Mouse (Mus musculus) fat pad, adult 2 months (tissue): ENCODE measurements around the gene Cnp.
"Not testable (repeated sequence)": the region's sequence is repeated elsewhere in the genome, so short reads cannot be mapped to it uniquely, and the experiment has no call there.

Source experiments
- DNase-seq: peaks from one replicate; pipeline ENCODE4 v3.0.0-alpha.2; 2011; ENCODE audit warnings: low read depth, low spot score; ENCODE audit errors: extremely low read depth

The Cnp gene

DNA sequence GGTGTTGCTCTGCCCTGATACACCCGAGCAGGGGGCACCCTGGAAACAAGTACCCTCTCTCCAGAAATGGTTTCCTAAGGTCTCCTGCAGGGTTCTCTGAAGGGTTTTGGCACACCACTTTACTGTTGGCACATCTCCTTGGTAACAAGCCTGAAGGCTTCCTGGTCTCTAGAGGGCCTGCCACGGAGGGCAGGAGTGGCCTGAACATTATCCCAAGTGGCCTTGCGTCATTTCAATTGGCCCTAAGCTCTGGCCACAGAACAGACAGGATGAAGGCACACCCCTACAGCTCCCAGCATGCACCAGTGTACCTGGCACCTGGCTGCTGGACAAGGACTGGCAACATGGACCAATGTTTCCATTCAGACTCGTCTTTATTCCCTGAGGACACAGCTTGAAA lies 21.9 kb upstream of the Cnp start:
- no peak for DNase-seq

DNA sequence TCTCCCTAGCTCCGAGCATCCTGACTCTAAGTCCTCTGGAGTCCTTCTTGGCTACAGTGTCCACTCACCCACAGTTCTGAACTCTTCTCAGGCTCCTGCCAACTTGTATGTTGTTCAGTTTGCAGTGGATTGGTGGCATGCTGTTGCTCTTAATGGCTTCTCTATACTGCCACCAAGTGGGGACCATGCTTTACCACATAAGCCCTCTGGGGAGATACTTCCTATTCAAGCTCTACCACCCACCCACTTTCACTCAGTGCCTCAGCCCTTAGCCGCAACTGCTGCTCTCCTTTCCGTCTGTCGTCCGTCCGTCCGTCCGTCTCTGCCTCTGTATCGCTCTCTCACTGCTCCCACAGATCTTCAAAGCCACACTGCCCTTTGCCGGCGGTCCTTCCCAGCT lies 19.1 kb upstream of the Cnp start:
- DNase-seq, result peak; percentile 61

DNA sequence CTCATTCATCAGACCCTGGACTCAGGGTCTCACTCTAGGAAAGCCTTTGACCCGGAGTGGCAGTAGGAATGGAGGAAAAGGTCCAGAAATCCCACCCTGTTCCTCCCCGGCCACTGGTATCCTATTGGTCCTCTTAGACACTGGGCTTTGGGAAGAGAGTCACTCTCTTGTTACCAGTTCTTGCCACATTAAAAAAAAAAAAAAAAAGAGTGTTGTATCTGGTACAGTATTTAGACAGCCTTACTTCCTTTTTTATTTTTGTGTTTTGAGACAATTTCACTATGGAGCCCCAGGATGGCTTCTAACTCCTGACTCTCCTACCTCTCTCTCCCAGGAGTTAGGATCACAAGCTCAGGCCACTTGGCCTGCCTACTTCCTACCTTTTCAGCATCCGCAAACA lies 17.1 kb upstream of the Cnp start:
- DNase-seq, result no peak

DNA sequence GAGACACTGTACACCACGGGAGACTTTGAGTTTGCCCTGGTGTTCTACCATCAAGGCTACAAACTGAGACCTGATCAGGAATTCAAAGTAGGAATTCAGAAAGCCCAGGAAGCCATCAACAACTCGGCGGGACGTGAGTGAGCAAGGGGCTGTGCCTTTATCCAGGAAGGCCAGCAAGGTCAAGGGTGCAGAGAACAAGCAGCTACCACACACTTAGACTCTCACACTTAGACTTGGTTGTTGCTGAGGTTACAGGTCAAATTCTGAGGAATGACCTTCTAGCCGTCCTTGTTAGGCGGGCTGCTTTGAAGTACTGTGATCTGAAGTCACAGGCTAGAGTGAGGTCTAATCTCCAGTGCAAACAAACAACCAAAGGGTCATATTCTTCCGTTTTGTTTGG lies 15.2 kb upstream of the Cnp start:
- no peak for DNase-seq

DNA sequence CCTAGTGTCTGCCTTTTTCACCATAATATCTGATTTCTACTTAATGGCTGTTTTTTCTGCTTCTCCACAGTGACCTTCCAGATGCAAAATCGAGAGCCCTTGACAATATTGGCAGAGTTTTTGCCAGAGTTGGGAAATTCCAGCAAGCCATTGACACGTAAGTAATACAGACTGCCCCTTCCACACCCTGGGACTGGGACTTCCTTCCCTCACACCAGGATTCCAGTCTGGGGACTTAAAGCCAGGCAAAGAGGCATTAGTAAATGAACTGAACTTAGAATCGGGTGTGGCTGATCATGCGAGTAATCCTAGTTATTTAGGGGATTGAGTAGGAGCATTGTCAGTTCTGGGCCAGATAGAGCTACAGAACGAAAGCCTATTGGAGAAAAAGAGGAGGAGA lies 13.0 kb upstream of the Cnp start:
- DNase-seq, result no peak

DNA sequence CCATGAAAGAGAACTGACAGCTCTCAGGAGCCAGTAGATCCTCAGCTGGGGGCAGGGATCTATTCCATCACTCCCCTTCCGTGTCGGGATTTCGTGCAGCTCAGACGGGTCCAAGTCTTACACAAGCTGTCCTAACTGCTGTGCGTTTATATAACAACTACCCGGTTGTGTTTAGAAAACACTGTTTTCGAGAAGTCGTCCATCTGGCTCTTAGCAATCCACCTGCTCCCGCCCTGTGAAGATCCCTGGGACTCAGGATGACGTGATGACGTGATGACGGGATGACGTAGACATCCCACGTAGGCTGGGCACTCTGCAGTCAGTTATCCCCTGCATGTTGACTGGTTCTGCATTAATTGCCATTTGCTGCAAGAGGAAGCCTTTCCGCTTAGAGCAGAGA lies 10.4 kb upstream of the Cnp start:
- DNase-seq, result no peak

DNA sequence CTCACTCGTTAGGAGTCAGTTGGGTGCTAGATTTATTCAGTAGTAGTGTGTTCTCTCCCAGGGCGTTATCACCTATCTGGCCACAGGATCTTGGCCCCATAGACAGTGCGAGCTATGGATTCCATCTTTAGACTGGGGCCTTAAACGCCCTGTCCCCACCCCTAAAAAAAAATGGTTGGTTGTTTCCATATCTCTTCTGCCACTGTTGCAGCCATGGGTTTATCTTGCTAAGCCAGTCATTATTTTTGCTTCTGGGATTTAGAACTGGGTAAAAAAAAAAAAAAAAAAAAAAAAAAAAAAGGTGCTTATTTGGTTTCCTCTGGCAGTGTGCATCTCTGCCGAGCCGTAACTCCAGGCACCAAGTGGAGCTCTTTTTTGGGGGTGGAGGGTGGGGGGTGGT lies 10.0 kb upstream of the Cnp start:
- no peak for DNase-seq

DNA sequence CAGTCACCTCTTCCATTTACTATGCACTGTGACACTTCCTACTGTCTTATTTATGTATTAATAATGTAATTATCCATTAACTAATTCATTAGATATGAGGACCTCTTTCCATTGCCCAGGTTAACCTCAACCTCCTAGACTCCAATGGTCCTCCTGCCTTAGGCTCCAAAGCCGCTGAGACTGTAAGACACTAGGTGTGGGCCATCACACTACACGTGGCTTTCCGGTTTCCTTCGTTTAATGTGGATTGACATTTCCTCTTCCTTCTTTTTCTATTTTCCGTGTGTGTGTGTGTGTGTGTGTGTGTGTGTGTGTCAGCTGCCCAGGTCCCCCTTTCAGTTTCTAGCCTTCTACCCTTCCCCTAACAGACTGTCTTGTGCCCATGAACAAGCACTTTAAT lies 7.5 kb upstream of the Cnp start:
- no peak for DNase-seq

DNA sequence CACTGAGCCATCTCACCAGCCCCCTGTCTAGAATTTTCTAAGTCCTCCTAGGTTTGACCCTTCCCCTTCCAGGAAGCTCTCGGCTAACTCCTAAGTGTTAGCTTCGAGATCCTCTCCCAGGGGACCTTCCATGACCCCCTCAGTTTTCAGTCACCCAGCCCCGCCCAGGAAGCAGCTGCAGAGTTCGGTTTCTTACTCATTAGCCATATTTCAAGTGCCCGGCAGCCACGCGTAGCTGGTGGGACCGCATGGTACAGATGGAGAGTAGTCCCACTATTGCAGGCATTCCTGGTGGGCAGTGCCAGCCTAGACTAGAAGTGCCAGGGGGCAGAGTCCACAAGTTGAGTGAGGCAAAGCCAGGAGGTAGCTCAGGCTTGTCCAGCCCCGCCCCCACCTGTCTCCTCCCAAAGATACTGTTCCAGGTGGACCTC lies 6.9 kb upstream of the Cnp start:
- DNase-seq, result no peak

DNA sequence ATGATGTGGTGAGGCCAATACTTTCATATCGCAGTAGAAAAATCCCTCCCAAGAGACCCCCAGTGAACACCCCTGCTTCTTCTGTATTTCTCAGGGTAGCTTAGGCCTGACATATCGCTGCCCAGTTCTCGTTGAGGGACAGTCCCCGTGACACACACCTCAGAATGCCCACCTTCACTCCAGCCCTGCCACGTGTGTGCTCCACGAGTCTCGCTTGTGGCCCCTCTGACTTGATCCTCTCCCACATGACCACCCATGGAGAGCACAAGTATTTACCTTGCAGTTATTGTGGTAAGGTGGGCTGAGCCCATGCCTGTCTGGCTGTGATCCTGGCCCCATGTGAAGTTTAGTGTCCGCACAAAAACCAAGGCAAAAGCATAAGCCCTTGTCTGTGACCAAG lies 6.0 kb upstream of the Cnp start:
- DNase-seq, result no peak

DNA sequence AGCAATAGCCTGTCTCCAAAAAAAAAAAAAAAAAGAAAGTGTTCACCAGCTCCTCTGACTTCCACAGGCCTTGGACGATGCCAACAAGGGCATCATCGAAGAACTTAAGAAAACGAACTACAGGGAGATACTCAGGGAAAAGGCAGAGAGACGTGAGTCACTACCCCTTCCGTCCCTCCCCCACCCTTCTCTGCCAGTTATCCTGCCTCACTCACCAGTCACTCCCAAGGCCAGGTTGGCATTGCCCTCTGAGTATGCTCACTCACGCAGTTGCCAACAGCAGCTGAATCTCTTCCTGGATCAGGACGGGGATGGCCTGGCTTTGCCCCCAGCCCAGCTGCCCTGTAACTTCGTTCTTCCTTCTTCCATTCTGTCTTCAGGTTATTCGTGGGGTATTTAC lies 4.9 kb upstream of the Cnp start:
- DNase-seq, result no peak

DNA sequence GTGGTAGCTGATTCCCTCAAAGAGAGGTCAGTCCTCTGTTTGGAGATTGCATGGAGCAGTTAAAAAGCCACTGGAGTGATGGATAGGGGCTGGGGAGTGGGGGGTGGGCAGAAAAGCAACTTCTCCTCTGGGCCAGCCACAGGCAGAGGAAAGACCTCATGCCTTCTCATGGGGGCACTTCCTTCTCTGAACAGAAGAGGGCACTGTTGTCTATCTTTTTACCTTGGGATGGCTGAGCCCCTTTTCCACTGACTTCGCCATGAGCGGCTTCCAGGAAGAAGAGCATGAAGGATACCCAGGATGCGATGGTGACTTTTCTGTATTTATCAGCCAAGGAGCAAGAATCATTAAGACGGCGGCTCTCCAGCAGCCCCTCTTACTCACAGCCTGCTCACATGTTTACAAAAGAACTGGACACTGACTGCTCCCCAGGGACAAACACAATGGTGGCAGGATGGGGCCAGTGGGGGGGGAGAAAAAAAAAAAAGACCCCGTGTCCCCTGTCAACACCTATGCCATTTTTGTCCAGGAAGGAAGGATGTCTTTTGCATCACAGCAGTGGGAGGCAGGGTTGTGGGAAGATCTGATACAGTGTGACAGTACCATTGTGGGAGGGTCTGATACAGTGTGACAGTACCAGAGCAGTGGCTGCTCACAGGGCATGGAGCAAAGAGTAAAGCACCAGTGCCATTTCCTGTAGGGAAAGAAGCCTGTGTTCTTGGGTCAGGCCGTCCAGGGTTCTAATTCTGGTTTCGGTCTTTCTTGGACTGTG lies 4.1 kb upstream of the Cnp start:
- DNase-seq, result no peak

DNA sequence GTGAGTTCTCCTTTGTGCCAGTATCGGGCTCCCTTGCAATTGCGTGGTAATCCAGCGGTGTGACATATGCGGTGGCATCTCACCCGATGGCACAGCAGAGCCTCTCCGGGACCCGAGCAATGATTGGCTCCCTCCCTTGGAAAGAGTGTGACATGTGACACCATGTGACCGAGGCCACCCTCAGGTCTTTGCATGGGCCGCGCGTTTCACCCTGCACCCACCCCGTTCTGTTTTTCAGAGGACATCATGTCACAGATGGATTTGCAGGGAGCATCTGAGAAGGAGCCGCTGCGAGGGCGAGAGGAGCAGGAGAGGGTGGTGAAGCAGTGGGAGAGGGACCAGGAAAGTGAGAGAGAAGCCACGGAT lies 3.5 kb upstream of the Cnp start:
- DNase-seq, result no peak

DNA sequence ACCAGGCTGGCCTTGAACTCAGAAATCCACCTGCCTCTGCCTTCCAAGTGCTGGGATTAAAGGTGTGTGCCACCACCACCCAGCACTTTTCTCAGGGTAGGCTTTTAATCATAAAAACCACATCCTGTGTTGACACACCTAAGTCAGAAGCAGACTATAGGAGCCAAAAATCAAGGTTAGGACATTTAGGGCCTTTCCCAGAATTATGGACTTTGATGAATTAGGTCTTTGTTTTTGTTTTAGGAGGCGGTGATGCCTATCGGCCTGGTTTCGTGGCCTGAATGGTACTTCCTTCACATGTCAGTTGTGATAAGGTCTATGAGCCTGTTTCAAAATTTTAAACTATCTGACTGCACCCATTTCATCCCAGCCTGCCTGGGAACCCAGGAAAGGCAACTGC lies 516 bp upstream of the Cnp start:
- no peak for DNase-seq

DNA sequence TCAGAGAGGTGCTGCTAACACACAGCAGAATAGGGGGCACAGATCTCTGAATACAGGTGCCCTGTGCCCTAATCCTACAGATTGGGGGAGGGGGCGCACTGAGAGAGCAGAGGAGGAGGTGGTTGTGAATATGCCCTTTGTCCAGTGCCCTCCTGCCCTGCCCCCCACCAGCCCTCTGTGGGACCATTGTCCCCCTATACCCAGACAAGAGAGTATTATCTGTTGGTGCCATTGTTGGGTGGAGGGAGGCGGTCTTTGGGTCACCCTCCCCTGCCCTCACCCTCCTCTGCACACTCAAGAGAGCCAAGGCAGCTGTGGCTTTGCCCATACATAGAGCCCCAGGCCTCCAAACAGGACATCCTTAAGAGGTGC lies 766 bp downstream of the Cnp start:
- no peak for DNase-seq

DNA sequence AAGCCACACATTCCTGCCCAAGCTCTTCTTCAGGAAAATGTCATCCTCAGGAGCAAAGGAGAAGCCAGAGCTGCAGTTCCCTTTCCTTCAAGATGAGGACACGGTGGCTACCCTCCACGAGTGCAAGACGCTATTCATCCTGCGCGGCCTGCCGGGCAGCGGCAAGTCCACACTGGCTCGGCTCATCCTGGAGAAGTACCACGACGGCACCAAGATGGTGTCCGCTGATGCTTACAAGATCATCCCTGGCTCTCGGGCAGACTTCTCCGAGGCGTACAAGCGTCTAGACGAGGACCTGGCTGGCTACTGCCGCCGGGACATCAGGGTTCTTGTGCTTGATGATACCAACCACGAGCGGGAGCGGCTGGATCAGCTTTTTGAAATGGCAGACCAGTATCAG lies 1.6 kb downstream of the Cnp start:
- DNase-seq, result no peak

DNA sequence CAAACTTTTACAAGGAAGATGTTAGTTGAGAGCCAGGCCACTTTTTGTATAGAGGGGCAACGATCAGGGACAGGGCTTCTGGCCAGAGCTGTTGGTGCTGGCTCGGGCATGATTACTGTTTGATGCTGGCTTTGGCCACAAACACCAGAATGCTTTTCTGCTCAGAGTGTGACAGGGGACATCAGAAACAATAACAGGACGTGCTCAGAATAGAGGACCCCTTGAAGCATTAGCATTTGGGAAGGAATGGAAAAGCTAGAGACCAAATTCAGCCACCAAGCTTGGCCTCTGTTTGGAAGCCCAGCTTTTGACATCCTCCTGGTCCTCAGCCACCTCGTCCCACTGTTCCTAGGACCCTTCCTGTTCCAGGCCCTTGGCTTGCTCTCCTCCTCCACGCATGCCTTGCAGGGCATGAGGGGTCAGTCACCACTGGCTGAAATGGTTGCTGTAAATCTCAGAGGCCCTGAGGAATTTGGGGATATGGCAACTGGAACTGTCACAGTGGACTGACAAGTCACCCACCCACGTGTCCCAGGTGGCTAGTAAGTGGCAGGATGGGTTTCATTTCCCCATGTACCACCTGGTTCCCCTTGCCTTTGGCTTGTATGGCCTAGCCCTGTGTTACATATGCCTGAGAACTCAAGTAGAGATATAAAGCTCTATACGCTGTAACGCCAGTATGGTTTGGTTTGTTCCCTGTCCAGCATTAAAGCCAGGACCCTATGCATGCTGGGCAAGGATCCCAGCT lies 3.3 kb downstream of the Cnp start:
- DNase-seq, result no peak

DNA sequence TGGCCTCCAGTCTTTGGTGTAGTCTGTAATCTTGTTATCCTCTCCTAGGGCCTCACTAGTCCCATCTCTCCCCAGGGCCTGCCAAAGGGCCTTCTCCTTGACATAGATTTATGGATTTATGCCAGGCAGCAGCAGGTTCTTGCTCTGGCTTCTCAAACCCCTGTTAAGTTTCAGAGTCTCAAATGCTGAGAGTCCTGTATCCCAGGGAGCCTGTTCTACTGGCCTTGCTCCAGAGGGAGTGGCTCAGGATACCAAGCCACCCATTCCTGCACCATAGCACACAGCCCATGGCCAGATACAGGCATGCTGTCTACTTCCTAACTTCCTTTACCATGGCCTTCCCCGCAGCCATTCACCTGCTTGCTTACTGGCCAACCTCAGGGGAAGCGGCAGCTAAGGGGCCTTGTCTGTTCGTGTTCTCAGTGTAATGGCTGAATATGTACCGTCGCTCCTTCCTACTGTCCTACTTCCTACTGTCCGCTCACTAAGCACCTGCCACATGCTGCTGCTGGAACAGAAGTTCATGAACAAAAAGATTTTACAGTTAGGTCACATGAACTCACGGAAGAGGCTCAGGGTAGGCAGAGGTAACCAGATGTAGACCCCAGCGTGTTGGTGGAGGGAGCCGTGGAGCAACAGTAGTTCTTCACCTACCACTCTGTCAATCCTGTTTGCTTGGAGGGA lies 4.6 kb downstream of the Cnp start:
- DNase-seq, result no peak

DNA sequence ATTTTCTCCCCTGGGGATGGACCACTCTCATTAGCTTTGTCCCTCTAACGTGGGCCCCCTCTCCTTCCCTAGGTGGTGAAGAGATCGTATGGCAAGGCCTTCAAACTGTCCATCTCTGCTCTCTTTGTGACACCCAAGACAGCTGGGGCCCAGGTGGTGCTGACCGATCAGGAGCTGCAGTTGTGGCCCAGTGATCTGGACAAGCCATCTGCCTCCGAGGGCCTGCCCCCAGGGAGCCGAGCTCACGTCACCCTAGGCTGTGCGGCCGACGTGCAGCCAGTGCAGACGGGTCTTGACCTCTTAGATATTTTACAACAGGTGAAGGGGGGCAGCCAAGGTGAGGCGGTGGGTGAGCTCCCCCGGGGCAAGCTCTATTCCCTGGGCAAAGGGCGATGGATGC lies 5.6 kb downstream of the Cnp start:
- no peak for DNase-seq

DNA sequence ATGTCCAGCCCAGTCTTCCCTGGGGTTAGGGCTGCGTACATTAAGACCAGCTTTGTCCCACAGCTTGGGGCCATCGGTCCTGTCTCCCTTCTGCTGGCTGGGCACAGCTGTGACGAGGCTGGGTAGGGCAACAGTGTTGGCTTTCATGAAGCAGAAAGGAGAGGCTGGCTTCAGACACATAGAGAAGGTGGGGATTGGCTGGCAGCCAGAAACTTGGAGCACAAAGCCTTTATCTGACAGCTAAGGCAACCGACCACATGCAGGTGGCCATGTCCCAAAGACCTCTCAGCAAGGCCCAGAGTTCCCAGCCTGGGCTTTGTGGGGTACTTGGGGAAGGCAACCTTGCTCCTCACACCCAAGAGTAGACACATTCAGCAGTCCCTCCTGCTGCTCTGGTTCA lies 7.1 kb downstream of the Cnp start:
- DNase-seq, result no peak

DNA sequence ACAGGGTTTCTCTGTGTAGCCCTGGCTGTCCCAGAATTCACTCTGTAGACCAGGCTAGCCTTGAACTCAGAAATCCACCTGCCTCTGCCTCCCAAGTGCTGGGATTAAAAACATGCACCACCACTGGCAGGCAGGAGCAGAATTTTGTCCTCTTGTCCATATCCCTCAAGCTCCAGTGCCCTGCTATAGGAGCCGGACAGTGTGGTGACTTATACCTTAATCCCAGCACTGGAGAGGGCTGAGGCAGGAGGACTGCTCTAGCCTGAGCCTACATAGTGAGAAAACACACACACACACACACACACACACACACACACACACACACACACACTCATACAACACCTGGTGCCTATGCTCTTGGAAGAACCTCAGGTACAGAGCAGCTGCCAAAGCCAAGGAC lies 7.7 kb downstream of the Cnp start:
- not testable (repeated sequence) for DNase-seq

DNA sequence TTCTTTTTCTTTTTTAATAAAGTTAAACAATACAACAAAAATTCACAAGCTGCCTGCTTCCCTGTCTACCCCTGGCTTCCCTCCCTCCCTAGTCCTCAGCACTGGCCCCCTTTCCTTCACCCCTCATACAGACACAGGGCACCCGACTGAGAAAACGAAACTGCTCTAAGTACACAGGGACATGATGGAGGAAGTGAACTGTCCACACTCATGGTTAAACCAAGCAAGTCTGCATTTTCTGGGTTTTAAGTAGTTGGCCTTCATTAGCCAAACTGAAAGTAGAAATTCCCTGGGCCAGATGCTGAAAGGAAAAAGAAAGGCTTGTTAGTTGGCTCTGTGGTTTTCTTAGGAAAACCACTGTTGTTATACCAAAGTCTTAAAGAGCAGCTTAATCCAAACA lies 8.1 kb downstream of the Cnp start:
- no peak for DNase-seq
